10 mouse cellular contexts compared by ENCODE assay signal in genomic region chr15:27486279-27486618, GRCm38 (mm10). TPM values are rescaled to one million over a fixed set of nuclear protein-coding genes. Genes with fewer than 3 reads are reported as not detected.
DNase-seq lines count a peak whose midpoint lies in the region; ATAC-seq and TF ChIP-seq lines count a peak whose summit lies in the region.
"Had no signal": no experiment of that assay in that cellular context is flagged by ENCODE, and none has a peak within 500 bp of the region (broad histone marks: within the 10 kb centered on the region; RNA-seq: fewer than 3 reads in every experiment).

No protein-coding gene starts in this region.

- TF ChIP-seq POLR2A in heart, adult 2 months (IDR thresholded peaks at IDR 0.05; ENCODE audit: insufficient read depth, low read depth, low read length) = no peak

- H3K27me3 ChIP-seq in heart, adult 2 months (ENCODE audit: control insufficient read depth, insufficient read depth, low read length) = no peaks in the 10 kb centered on the region
- H3K27me3 ChIP-seq in liver, embryonic 14.5 days (ENCODE audit: control insufficient read depth, insufficient read depth, low read length) = no peaks in the 10 kb centered on the region
- H3K27me3 ChIP-seq in liver, postnatal 0 days (ENCODE audit: insufficient read depth, low read length) = no peaks in the 10 kb centered on the region
- no peaks in the 10 kb centered on the region for H3K27me3 ChIP-seq in intestine, embryonic 15.5 days (replicated peaks)
- H3K27me3 ChIP-seq in neural tube, embryonic 15.5 days (replicated peaks) = no peaks in the 10 kb centered on the region

- H3K4me2 ChIP-seq in liver, embryonic 14.5 days (ENCODE audit: low read depth) = peak overlapping the region; percentile 57; the same call in 1 of the 2 replicates
- H3K4me2 ChIP-seq in liver, postnatal 0 days (ENCODE audit: low read depth, low read length) = no peak overlapping the region; the same call in 1 of the 2 replicates
- H3K4me2 ChIP-seq in intestine, embryonic 15.5 days (replicated peaks) = 0 out of 2 replicates have a peak overlapping the region, but pooled peaks have one; percentile 14
- peak overlapping the region; percentile 15 for H3K4me2 ChIP-seq in neural tube, embryonic 15.5 days

- H3K36me3 ChIP-seq in heart, adult 2 months (ENCODE audit: control insufficient read depth, insufficient read depth, low read length) = no peaks in the 10 kb centered on the region
- no peaks in the 10 kb centered on the region for H3K36me3 ChIP-seq in liver, embryonic 14.5 days (replicated peaks; ENCODE audit: control insufficient read depth, insufficient read depth, low read depth)
- H3K36me3 ChIP-seq in liver, postnatal 0 days (replicated peaks; ENCODE audit: insufficient read depth, low read length) = no peaks in the 10 kb centered on the region
- no peaks in the 10 kb centered on the region for H3K36me3 ChIP-seq in intestine, embryonic 15.5 days
- no peaks in the 10 kb centered on the region for H3K36me3 ChIP-seq in neural tube, embryonic 15.5 days

- TF ChIP-seq CTCF in heart, adult 2 months (IDR thresholded peaks at IDR 0.05) = no peak
- no peak for TF ChIP-seq CTCF in liver, embryonic 14.5 days (IDR thresholded peaks at IDR 0.05; ENCODE audit: low read depth)
- no peak for TF ChIP-seq CTCF in liver, postnatal 0 days (IDR thresholded peaks at IDR 0.05; ENCODE audit: low read depth)

- intact Hi-C loops in heart, adult 2 months (cut with DNase I) = no loop called here

- H3K4me3 ChIP-seq in heart, adult 2 months = no peak overlapping the region
- no peak overlapping the region for H3K4me3 ChIP-seq in liver, embryonic 14.5 days (ENCODE audit: insufficient read depth in 1 of 2, low read depth in 2 of 2, low read length in 2 of 2)
- H3K4me3 ChIP-seq in liver, postnatal 0 days (ENCODE audit: low read depth, low read length) = no peak overlapping the region
- no peak overlapping the region for H3K4me3 ChIP-seq in intestine, embryonic 15.5 days (replicated peaks)
- H3K4me3 ChIP-seq in neural tube, embryonic 15.5 days (replicated peaks) = no peak overlapping the region

- no peaks in the 10 kb centered on the region; the same call in 1 of the 2 replicates for H3K79me2 ChIP-seq in heart, adult 2 months (replicated peaks; ENCODE audit: control insufficient read depth, insufficient read depth, low read length)

- ATAC-seq in liver, embryonic 14.5 days (ENCODE audit: insufficient read depth) = no peak
- no peak for ATAC-seq in liver, postnatal 0 days
- peak; percentile 65 for ATAC-seq in intestine, embryonic 15.5 days
- 0 out of 2 replicates have a peak, but pooled peaks have one; percentile 3 for ATAC-seq in neural tube, embryonic 15.5 days (ENCODE audit: low FRiP score)

- 63% methylated on average over 5 of the region's 5 CpGs for WGBS in heart, adult 2 months
- 76% methylated on average over 5 of the region's 5 CpGs for WGBS in liver, embryonic 14.5 days (ENCODE audit: insufficient replicate concordance)
- WGBS in liver, postnatal 0 days (ENCODE audit: insufficient replicate concordance) = 80% methylated on average over 5 of the region's 5 CpGs
- WGBS in intestine, embryonic 15.5 days = 58% methylated on average over 5 of the region's 5 CpGs
- 46% methylated on average over 5 of the region's 5 CpGs for WGBS in neural tube, embryonic 15.5 days

- DNase-seq in heart, adult 2 months = no peak
- DNase-seq in heart, adult 11 months = no peak
- no peak for DNase-seq in liver, embryonic 14.5 days (ENCODE audit: low read depth in 3 of 3, low spot score in 3 of 3)
- no peak for DNase-seq in liver, postnatal 0 days
- no peak for DNase-seq in urinary bladder, postnatal 4 days (ENCODE audit: low spot score in 2 of 2)
- no peak for DNase-seq in kidney, adult 18-20 months
- DNase-seq: cerebellum, adult 9-10 months; gastrocnemius, postnatal 14 days had no signal

- TF ChIP-seq EP300 in heart, adult 2 months (IDR thresholded peaks at IDR 0.05; ENCODE audit: insufficient read depth, low read depth, low read length) = no peak
- no peak for TF ChIP-seq EP300 in liver, embryonic 14.5 days (IDR thresholded peaks at IDR 0.05; ENCODE audit: low read depth)
- no peak for TF ChIP-seq EP300 in liver, postnatal 0 days (IDR thresholded peaks at IDR 0.05; ENCODE audit: low read depth)

- peak overlapping the region; percentile 16; the same call in 1 of the 2 replicates for H3K9ac ChIP-seq in heart, adult 2 months (ENCODE audit: low read depth, low read length)
- H3K9ac ChIP-seq in liver, embryonic 14.5 days (replicated peaks) = no peak overlapping the region
- no peak overlapping the region for H3K9ac ChIP-seq in liver, postnatal 0 days (replicated peaks)
- H3K9ac ChIP-seq in intestine, embryonic 15.5 days = no peak overlapping the region
- no peak overlapping the region for H3K9ac ChIP-seq in neural tube, embryonic 15.5 days (replicated peaks)

- peak overlapping the region; percentile 73 for H3K27ac ChIP-seq in heart, adult 2 months
- H3K27ac ChIP-seq in liver, embryonic 14.5 days = no peak overlapping the region
- no peak overlapping the region for H3K27ac ChIP-seq in liver, postnatal 0 days (ENCODE audit: low read depth)
- H3K27ac ChIP-seq in intestine, embryonic 15.5 days = no peak overlapping the region
- peak overlapping the region; percentile 64 for H3K27ac ChIP-seq in neural tube, embryonic 15.5 days (replicated peaks)

- H3K9me3 ChIP-seq in liver, embryonic 14.5 days (ENCODE audit: control insufficient read depth, low read length) = no peaks in the 10 kb centered on the region
- H3K9me3 ChIP-seq in liver, postnatal 0 days (ENCODE audit: low read length) = no peaks in the 10 kb centered on the region
- no peaks in the 10 kb centered on the region for H3K9me3 ChIP-seq in intestine, embryonic 15.5 days
- H3K9me3 ChIP-seq in neural tube, embryonic 15.5 days (replicated peaks) = no peaks in the 10 kb centered on the region

- peaks cover 15% of the 10 kb centered on the region for H3K4me1 ChIP-seq in heart, adult 2 months (ENCODE audit: control insufficient read depth, insufficient read depth, low read length)
- peaks cover 21 to 33% of the 10 kb centered on the region in 2 experiments for H3K4me1 ChIP-seq in liver, embryonic 14.5 days (replicated peaks; ENCODE audit: control insufficient read depth in 2 of 2, insufficient read depth in 2 of 2, low read length in 1 of 2)
- H3K4me1 ChIP-seq in liver, postnatal 0 days (ENCODE audit: insufficient read depth) = peaks cover 21% of the 10 kb centered on the region
- H3K4me1 ChIP-seq in intestine, embryonic 15.5 days (replicated peaks) = peaks cover 41% of the 10 kb centered on the region
- H3K4me1 ChIP-seq in neural tube, embryonic 15.5 days = peaks cover 52% of the 10 kb centered on the region

RNA-seq across cellular contexts. Expression of gene Ank, which starts 19.8 kb away (rescaled TPM):
- 100 to 1,000 TPM; 196 to 225 TPM for total RNA-seq in heart, adult 2 months (2021)
- polyA plus RNA-seq in heart, adult 2 months (2012; rRNA removed) = 176 and 318 TPM in 2 replicates
- polyA plus RNA-seq in liver, embryonic 14.5 days (2012; rRNA removed) = 22.1 and 24.6 TPM in 2 replicates
- 13.6 and 14.1 TPM in 2 replicates for polyA plus RNA-seq in liver, embryonic 14.5 days (2014; fragmentation: Nextera tagmentation; extraction: Ambion mirVana)
- polyA plus RNA-seq in liver, postnatal 0 days (2015; fragmentation: Nextera tagmentation; extraction: Ambion mirVana) = 7.8 and 8.3 TPM in 2 replicates
- 15.9 and 16.7 TPM in 2 replicates for polyA plus RNA-seq in intestine, embryonic 15.5 days (2015; fragmentation: Nextera tagmentation; extraction: Ambion mirVana)
- polyA plus RNA-seq in neural tube, embryonic 15.5 days (2015; fragmentation: Nextera tagmentation; extraction: Ambion mirVana) = 15.6 and 16.7 TPM in 2 replicates

Comparison
In these comparisons a context has a peak if more than half of its experiments do, and no peak if none do; other contexts are left out.
1. H3K27ac ChIP-seq: peak in heart, adult 2 months (single experiment) and neural tube, embryonic 15.5 days (single experiment); none in liver, embryonic 14.5 days (single experiment), liver, postnatal 0 days (single experiment) and intestine, embryonic 15.5 days (single experiment).
2. ATAC-seq: peak in intestine, embryonic 15.5 days (single experiment) and neural tube, embryonic 15.5 days (single experiment); none in liver, embryonic 14.5 days (single experiment) and liver, postnatal 0 days (single experiment).